Mouse (Mus musculus): ENCODE data around the gene Gm156.
"Not testable (repeated sequence)": the region's sequence is repeated elsewhere in the genome, so short reads cannot be mapped to it uniquely, and the experiment has no call there.

Gm156 gene

DNA sequence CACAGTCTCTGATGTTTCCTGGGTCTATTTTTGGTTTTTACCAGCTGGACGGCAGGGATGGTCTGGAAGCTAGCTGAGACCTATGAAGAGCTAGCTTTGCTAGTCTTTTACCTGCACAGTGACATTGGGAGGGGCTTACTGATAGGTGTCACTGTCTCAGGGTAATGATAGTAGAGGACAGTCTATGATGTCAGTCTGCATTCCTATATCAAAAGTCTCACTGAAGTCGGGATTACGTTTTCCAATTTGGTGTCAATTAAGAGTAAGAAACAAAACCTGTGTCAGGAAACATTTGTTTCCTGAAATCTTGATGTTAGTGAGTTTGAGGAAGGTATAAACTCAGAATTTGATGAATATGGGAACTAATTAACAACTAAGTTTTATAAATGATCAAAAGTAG is at the start of gene Gm156:
Gm156 (minus strand) TSS at position 101 of the 400 bp plus-strand sequence.
- DNase-seq (ENCODE audit: low spot score in 2 of 2), result not testable (repeated sequence)

DNA sequence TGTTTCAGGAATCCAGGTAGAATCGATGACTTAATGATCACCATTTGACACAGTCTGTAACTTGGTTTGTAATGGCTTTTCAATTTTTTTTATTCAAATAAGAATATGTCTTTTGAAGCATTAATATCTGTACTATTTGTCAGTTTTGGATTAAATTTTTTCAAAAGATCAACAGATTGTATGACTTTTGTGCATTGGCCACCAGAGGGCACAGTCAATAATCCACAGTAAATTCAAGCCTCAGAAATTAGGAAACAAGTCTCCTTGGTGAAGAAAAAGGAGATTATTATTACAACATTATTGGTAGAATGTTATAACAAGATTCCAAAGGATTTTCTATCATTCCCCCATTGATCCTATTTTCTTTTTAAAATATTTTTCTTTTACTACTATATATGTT is 41.5 kb upstream of the Gm156 start:
- no peak for DNase-seq (ENCODE audit: low spot score in 2 of 2)

DNA sequence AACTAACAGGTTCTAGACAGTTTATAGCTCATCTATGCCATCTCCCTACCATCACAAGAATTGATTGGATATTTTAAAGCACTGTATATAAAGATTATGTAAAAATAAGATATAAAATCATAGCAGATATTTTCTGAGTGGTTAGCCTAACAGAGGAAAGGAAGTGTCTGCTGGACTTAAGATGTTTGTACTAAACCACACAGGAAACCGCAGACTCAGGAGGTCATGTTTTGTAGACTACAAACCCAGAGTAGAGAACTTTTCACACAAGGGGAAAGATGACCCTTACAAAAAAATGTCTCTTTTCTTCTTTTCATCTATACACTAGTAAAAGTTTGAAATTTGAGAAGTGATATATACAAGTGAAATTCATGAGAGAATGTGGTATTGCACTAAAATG is 39.9 kb upstream of the Gm156 start:
- DNase-seq (ENCODE audit: low spot score in 2 of 2), result peak; percentile 37 to 69

- peak; percentile 21 to 57 for DNase-seq (ENCODE audit: low spot score in 2 of 2)
Observed at GRCm38 (mm10) chr6:129817731-129818130, 33.7 kb upstream of the Gm156 start.

GRCm38 (mm10) chr6:129747654-129748032 is 36.4 kb downstream of the Gm156 start:
- peak; percentile 72 to 89 for DNase-seq (ENCODE audit: low spot score in 2 of 2)

- DNase-seq (ENCODE audit: low spot score in 2 of 2), result peak; percentile 78 to 93
Observed at GRCm38 (mm10) chr6:129747016-129747653, 36.9 kb downstream of the Gm156 start.

DNA sequence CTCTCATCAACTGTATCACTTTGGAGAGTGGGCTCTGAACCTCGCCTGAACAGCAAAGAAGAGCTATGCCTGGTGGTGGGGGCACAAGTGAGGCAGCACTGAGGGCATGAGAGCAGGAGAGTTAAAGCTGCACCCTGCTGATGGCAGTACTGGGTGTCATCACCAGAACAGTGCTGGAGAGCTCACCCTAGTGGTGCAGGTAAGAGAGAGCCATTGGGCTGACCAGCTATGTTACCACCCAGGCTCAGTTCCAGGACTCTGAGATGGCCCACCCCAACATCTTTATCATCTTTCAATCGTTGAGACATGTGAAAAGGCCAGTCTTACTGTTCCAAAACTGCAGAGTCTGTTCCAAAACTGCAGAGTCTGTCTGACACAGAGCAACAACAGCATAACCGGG is 37.9 kb downstream of the Gm156 start:
- DNase-seq (ENCODE audit: low spot score in 2 of 2), result peak; percentile 70 to 86

DNA sequence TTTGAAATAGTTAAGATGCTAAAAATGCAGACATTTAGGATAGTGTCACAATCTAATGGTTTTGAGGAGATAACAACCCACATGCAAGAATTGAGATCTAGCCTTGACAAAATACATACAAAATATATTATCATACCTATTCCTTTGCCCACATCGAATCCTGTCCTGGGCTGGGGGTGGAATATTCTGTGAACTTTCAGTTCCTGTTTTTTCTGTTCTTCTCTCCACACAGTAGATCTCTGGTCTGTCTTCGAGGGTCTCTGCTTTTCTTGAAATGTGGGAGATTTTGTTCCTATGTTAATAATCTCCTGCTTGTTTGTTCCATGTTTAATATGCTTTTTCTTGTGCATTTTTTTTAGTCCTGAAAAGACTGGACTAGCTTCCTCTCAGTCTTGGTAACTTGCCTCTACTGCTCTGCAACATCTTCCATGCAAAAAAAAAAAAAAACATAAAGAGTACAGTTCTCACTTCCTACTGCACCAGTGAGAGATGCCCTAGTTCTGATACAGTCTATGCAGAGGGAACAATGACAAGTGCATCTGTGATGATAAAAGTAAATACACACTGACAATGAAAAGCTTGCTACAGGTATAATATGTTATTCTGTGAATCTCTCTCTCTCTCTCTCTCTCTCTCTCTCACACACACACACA is 43.9 kb downstream of the Gm156 start, which contains the start of gene Klri2:
Klri2 (minus strand) TSS at position 416 of the 653 bp plus-strand sequence.
- no peak for DNase-seq (ENCODE audit: low spot score in 2 of 2)

- peak; percentile 42 to 71 for DNase-seq (ENCODE audit: low spot score in 2 of 2)
Observed at GRCm38 (mm10) chr6:129736414-129736813, 47.7 kb downstream of the Gm156 start.

GRCm38 (mm10) chr6:129727237-129727636 is 56.8 kb downstream of the Gm156 start:
- no peak for DNase-seq (ENCODE audit: low spot score in 2 of 2)

DNA sequence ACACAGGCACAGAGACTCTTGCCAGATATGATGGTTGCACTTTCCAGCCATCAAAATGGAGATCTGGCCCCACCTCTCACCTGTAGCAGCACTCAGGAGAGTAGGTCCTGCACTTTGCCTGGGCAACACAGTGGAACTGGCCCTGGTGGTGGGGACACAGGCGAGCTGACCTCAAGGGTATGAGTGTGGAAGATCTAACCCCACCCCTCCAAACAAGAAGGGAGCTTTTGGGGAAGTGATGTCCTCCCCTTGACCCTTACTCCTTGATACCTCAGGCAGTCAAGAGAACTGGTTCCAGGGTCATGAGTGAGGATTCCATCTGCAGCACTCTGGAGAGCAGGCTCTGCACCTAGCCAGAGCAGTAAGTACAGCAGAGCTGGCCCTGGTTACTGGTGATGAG is 62.7 kb downstream of the Gm156 start:
- DNase-seq (ENCODE audit: low spot score in 2 of 2), result no peak

GRCm38 (mm10) chr6:129720487-129720886 is 63.6 kb downstream of the Gm156 start:
- no peak for DNase-seq (ENCODE audit: low spot score in 2 of 2)

DNA sequence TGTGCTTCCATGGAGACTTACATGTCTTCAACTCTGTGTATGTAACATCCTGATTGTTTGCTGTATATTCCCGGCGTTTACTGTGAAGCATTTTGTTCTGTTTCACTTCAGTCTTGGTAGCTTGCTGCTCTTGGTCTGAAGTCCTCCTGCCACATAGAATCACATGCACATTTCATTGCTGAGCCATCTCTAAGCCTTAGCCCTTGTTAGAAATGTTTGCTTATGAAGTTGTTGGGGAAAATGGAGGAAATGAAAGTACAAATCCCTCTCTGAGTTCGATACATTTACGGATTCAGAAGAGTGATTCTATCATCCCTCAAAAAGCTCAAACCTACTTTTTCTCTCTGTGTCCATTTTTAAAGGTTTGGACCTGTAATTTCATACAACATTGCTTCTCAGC is 67.0 kb downstream of the Gm156 start, which contains the start of gene Klri1:
Klri1 (minus strand) TSS at position 101 of the 400 bp plus-strand sequence.
- no peak for DNase-seq (ENCODE audit: low spot score in 2 of 2)
